Mouse (Mus musculus) right cerebral cortex, adult 2 months (tissue): ENCODE data around the gene 4931422A03Rik.

Source experiments
- DNase-seq, 2 experiments: peaks; one replicate each; pipeline ENCODE4 v3.0.0; 2021 to 2022; ENCODE audit warnings: low spot score in 2 of 2

The 4931422A03Rik gene

GRCm38 (mm10) chr2:103936666-103937065 is 91.5 kb downstream of the 4931422A03Rik start:
- DNase-seq: no peak

- no peak for DNase-seq
These were observed 92.3 kb downstream of the 4931422A03Rik start for GRCm38 (mm10) chr2:103935691-103936435.

GRCm38 (mm10) chr2:103934670-103935069 is 93.5 kb downstream of the 4931422A03Rik start:
- no peak for DNase-seq

GRCm38 (mm10) chr2:103934270-103934669 is 93.9 kb downstream of the 4931422A03Rik start:
- no peak for DNase-seq

GRCm38 (mm10) chr2:103932480-103932879 is 95.7 kb downstream of the 4931422A03Rik start:
- DNase-seq: no peak

- DNase-seq: no peak
These were observed 96.1 kb downstream of the 4931422A03Rik start for GRCm38 (mm10) chr2:103932025-103932424.

DNA sequence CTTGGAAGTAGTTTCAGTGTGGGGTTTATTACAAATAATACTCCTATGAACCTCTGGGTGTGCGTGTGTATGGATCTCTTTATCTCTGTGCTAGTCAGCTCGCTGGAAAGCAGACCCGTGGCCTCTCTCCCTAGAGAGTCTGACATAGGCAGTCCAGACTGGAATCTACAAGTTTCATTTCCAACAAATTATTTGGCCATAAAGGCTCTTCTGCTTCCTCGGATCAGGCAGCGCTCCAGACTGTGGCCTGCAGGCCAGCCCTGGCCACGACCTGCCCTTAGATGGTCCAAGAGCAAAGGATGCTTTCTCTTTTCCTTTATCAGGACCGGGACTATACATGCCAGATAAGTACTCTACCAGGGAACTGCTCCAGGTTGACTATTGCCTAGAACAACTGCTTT is 96.7 kb downstream of the 4931422A03Rik start:
- DNase-seq: no peak

DNA sequence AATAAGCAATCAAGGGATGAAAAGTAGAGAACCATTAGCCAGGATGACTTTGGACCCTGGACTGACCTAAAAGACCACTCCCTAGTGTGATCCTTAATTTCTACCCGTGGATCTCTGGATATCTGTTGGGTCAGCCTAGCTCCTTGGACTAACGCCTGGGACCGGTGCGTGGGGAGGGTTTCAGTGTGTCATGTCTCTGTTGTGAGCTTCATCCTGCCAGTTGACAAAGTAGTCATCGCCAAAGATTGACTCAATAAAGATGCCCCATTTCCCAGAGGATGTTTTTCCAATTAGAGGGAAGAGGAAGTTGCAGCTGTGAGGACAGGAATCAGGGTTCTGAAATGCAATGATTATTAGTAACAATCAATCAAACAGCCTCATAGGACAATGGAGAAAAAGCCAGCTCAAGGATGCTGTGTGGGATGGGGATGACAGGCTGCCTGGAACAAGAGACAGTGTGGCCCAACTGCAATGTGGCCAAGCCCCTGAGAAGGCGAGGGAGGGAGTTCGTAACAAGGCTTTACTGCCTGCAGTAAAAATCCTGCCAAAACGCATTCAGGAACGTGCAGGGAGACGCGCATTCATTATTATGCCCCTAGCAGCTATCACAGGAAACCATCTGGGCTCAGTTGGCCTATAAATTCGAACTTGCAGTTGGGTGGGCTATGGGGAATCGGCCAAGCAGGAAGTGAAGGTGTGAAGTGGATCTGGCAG is 97.7 kb downstream of the 4931422A03Rik start:
- DNase-seq: no peak

DNA sequence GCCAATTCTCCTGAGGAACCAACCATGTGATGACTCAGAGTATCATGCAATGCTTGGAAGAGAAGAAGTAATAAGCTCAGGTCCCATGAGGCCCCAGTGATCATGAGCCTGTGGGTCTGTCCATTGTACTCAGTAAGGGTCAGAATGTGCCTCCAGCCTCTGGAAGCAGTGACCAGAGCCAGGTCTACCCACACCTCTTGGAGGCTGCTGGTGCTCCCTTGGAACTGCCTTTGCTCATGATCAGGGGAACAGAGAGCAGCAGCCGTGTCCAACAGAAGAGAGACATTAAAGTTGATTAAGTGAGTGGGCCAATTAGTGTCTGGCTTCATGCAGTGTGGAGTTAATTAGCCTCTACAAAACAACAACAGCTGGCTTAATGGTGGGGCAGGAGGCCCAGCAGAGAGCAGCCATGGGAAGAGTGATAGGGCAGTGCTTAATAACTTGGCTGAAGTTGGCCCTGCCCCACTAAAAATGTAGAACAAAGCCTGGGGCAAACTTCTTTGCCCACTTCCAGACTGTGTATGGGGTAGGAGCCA is 100.5 kb downstream of the 4931422A03Rik start:
- DNase-seq: no peak

GRCm38 (mm10) chr2:103926586-103927113 is 101.5 kb downstream of the 4931422A03Rik start:
- no peak for DNase-seq

- DNase-seq: no peak
These were observed 108.7 kb downstream of the 4931422A03Rik start for GRCm38 (mm10) chr2:103919488-103919887.

GRCm38 (mm10) chr2:103918375-103918774 is 109.8 kb downstream of the 4931422A03Rik start:
- DNase-seq: no peak

GRCm38 (mm10) chr2:103917375-103917774 is 110.8 kb downstream of the 4931422A03Rik start:
- no peak for DNase-seq
